Mouse (Mus musculus) lung, adult 2 months (tissue): ENCODE measurements at regions not wholly inside any gene's neighbourhood (a gene's known extent, or its start where the extent isn't known, plus 50 kb on each side); places are given as distances from the start of the nearest gene placed in this dataset.

Source experiments
- CTCF ChIP-seq: fragments of 200-500 bp; IDR thresholded peaks from 2 replicates; pipeline ENCODE4 v1.5.1; 2011; ENCODE audit warnings: mild to moderate bottlenecking, low read length, control low read depth; ENCODE audit not compliant: insufficient read depth
- POLR2A ChIP-seq: fragments of 200-500 bp; IDR thresholded peaks from 2 replicates; pipeline ENCODE4 v1.6.1; 2011; ENCODE audit warnings: low read depth, mild to moderate bottlenecking, control low read depth, low read length, borderline replicate concordance; ENCODE audit errors: extremely low read depth

DNA sequence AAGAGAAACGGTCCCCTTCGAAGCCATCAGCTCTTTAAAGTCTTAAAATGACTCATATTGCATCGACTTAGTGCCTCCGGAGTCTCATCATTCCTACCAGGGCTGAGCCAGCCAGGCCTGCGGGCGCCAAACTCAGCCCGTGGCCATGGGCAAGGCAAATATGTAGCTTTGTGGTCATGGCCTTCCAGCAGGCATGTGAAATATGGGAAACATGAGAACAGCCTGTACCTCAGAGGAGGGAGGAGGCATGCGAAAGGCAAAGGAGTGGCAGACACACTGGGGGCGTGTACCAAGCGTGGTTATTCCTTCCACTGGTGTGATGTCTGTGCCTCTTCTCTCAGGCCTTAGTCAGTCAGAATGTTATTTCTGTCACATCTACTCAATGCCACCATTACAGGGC is 706.3 kb upstream of the Car8 start:
- TF ChIP-seq CTCF (no peak), POLR2A (no peak)
